Mouse (Mus musculus) E14TG2a.4 (cell line): ENCODE measurements around the gene Tex46.

Source experiments
- CTCF ChIP-seq: conservative IDR thresholded peaks from 2 replicates; pipeline ENCODE4 v1.5.1; 2014; ENCODE audit warnings: low read length
- NANOG ChIP-seq: IDR thresholded peaks from 2 replicates; pipeline ENCODE4 v1.6.1; 2014; ENCODE audit warnings: borderline replicate concordance, low read length, mixed read lengths

GRCm38 (mm10) chr4:136600536-136600935 lies 9.7 kb upstream of the Tex46 start:
- TF ChIP-seq CTCF (no peak), NANOG (no peak)
